8 mouse cellular contexts compared by ENCODE assay signal in the genomic region with DNA sequence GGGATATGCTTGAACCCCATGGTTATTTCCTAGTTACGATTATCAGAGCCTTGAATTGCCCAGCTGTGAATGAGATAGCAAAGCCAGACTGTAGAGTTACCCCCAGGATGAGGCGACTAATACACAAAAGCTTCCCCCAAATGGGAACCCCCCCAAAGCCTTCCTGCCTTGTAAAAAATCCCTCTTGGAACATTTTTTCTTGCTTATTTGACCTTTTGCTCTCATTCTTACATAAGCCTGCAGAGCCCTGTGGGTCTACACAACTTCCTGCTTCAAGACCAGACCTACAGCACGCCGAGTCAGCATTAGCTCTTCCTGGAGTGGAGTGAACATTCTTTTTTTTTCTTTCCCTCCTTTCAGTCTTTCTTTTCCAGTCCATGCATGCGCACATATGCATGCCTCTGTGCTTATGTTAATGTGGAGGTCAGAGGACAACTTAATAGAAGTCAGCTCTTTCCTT.
DNase-seq lines count a peak whose midpoint lies in the region; ATAC-seq and TF ChIP-seq lines count a peak whose summit lies in the region.

No protein-coding gene starts in this region.

- peak overlapping the region; percentile 32 for H3K4me3 ChIP-seq in bone marrow macrophage, adult 2 months (ENCODE audit: insufficient read depth, low read length)
- no peak overlapping the region for H3K4me3 ChIP-seq in liver, embryonic 15.5 days (replicated peaks)

- H3K27ac ChIP-seq in bone marrow macrophage, adult 2 months (ENCODE audit: insufficient read depth, low read depth, low read length) = peak overlapping the region; percentile 76
- H3K27ac ChIP-seq in liver, embryonic 15.5 days (replicated peaks) = peak overlapping the region; percentile 91

- H3K9me3 ChIP-seq in liver, embryonic 15.5 days (replicated peaks) = no peaks in the 10 kb centered on the region

- ATAC-seq in liver, embryonic 15.5 days (ENCODE audit: insufficient read depth) = peak; percentile 57

- H3K27me3 ChIP-seq in liver, embryonic 15.5 days = no peaks in the 10 kb centered on the region

- peak; percentile 74 for DNase-seq in layer of hippocampus, adult 9-11 months
- no peak for DNase-seq in layer of hippocampus, adult 9-10 months (ENCODE audit: low spot score)
- DNase-seq in induced T-regulatory cell, adult 2 months (ENCODE audit: low read depth) = peak; percentile 81
- no peak for DNase-seq in left cerebral cortex, postnatal 4 days
- DNase-seq in gastrocnemius, postnatal 36 days = no peak
- DNase-seq in left cerebral cortex, postnatal 14 days (ENCODE audit: low spot score in 2 of 2) = no peak

- 22% methylated on average over 5 of the region's 5 CpGs for WGBS in liver, embryonic 15.5 days (ENCODE audit: insufficient replicate concordance)

- peaks cover 35% of the 10 kb centered on the region for H3K4me1 ChIP-seq in bone marrow macrophage, adult 2 months (ENCODE audit: control insufficient read depth, insufficient read depth, low read length)
- H3K4me1 ChIP-seq in liver, embryonic 15.5 days (replicated peaks) = peaks cover 78% of the 10 kb centered on the region

- TF ChIP-seq POLR2A in bone marrow macrophage, adult 2 months (IDR thresholded peaks at IDR 0.05; ENCODE audit: borderline replicate concordance, low read depth, low read length) = no peak

- H3K9ac ChIP-seq in liver, embryonic 15.5 days = peak overlapping the region; percentile 48

- no peak for TF ChIP-seq CTCF in bone marrow macrophage, adult 2 months (IDR thresholded peaks at IDR 0.05; ENCODE audit: low read depth, low read length)

- intact Hi-C loops in left cerebral cortex, postnatal 4 days (cut with DNase I) = no loop called here
- intact Hi-C loops in gastrocnemius, postnatal 36 days (cut with DNase I) = no loop called here
- intact Hi-C loops in left cerebral cortex, postnatal 14 days (cut with DNase I) = no loop called here

- H3K36me3 ChIP-seq in liver, embryonic 15.5 days (replicated peaks) = no peaks in the 10 kb centered on the region

- H3K4me2 ChIP-seq in liver, embryonic 15.5 days = peak overlapping the region; percentile 56

Comparison
In these comparisons a context has a peak if more than half of its experiments do, and no peak if none do; other contexts are left out.
1. DNase-seq: peak in layer of hippocampus, adult 9-11 months (single experiment) and induced T-regulatory cell, adult 2 months (single experiment); none in layer of hippocampus, adult 9-10 months (single experiment), left cerebral cortex, postnatal 4 days (single experiment), gastrocnemius, postnatal 36 days (0 of 2) and left cerebral cortex, postnatal 14 days (0 of 2).